Mouse (Mus musculus) layer of hippocampus, adult 6 months (tissue): Measurements from ENCODE around the gene Ryr1. TPM values are rescaled to one million over a fixed set of nuclear protein-coding genes. Genes with fewer than 3 reads are reported as not detected.

Source experiments
- long read RNA-seq, 2 experiments: library from polyadenylated mRNA; unstranded; transcript quantifications; one replicate each; pipeline ENCODE4 v2.0.0; 2019 to 2020
- microRNA-seq: library from miRNA; unstranded; fragments of <30 nt; microRNA quantifications from one replicate; pipeline ENCODE4 v1.2.0, GENCODE M21; 2020
- polyA plus RNA-seq: library from polyadenylated mRNA; unstranded; fragments of <200 nt; fragmentation: Nextera tagmentation; gene quantifications from 2 replicates; pipeline ENCODE4 v1.2.3, GENCODE M21; 2021

Gene Ryr1
- polyA plus RNA-seq, result 2.2 and 2.4 TPM in 2 replicates
- long read RNA-seq, experiment 1, partial matches to known transcripts, result 5 of 5 reads
- long read RNA-seq, experiment 1, other reads (novel, unspliced or antisense), result 0 of 5 reads
- long read RNA-seq, experiment 2, partial matches to known transcripts, result 20 of 25 reads
- long read RNA-seq, experiment 2, other reads (novel, unspliced or antisense), result 4 of 25 reads

GRCm38 (mm10) chr7:29124970-29125369, at the start of gene Ryr1:
TSS of gene Ryr1 (minus strand) at chr7:29125179.

GRCm38 (mm10) chr7:29170066-29170754, 45.2 kb upstream of the Ryr1 start, which contains the start of the genes Ggn and Spred3:
TSS of gene Ggn (plus strand) at chr7:29170210.
TSS of gene Spred3 (minus strand) at chr7:29170411.

GRCm38 (mm10) chr7:29155838-29156782, 31.1 kb upstream of the Ryr1 start, which contains the start of gene Fam98c:
TSS of gene Fam98c (minus strand) at chr7:29156234.

GRCm38 (mm10) chr7:29134693-29135386, 9.9 kb upstream of the Ryr1 start, which contains the start of gene Rasgrp4:
TSS of gene Rasgrp4 (plus strand) at chr7:29134851.

GRCm38 (mm10) chr7:28981651-28982273, 143.2 kb downstream of the Ryr1 start, which contains the start of the genes Eif3k and Map4k1:
TSS of gene Eif3k (minus strand) at chr7:28981864.
TSS of gene Map4k1 (plus strand) at chr7:28982050.

GRCm38 (mm10) chr7:28961927-28962670, 162.9 kb downstream of the Ryr1 start, which contains the start of gene Actn4:
TSS of gene Actn4 (minus strand) at chr7:28962340.

Small RNAs within 50 kb of the gene (microRNA-seq; reads per million reads assigned to microRNA genes)
- gene Gm44408 (not detected), gene Mir1963 (not detected)

Other genes with a start within 250 kb of the Ryr1 start
- 0.29 and 0.36 TPM in 2 replicates for gene Capn12, start 243.8 kb downstream of the Ryr1 start, polyA plus RNA-seq
- 90.7 and 101 TPM in 2 replicates for gene Actn4, start 162.8 kb downstream of the Ryr1 start, polyA plus RNA-seq
- gene Eif3k, start 143.3 kb downstream of the Ryr1 start, polyA plus RNA-seq, result 580 and 617 TPM in 2 replicates
- gene Map4k1, start 143.1 kb downstream of the Ryr1 start, polyA plus RNA-seq, result 0.26 and 0.45 TPM in 2 replicates
- 0.08 and 0.52 TPM in 2 replicates for gene Rasgrp4, start 9.7 kb upstream of the Ryr1 start, polyA plus RNA-seq
- gene Fam98c, start 31.1 kb upstream of the Ryr1 start, polyA plus RNA-seq, result 60.6 and 63.0 TPM in 2 replicates
- 0.11 and 0.20 TPM in 2 replicates for gene Ggn, start 45.0 kb upstream of the Ryr1 start, polyA plus RNA-seq
- 2.1 and 2.8 TPM in 2 replicates for gene Spred3, start 45.2 kb upstream of the Ryr1 start, polyA plus RNA-seq
- gene Psmd8, start 55.5 kb upstream of the Ryr1 start, polyA plus RNA-seq, result 253 and 274 TPM in 2 replicates
- gene Catsperg1, start 88.9 kb upstream of the Ryr1 start, polyA plus RNA-seq, result not detected in 2 replicates
- 0.65 and 1.0 TPM in 2 replicates for gene Kcnk6, start 107.3 kb upstream of the Ryr1 start, polyA plus RNA-seq
- gene Yif1b, start 113.2 kb upstream of the Ryr1 start, polyA plus RNA-seq, result 134 and 143 TPM in 2 replicates
- gene 2200002D01Rik, start 123.3 kb upstream of the Ryr1 start, polyA plus RNA-seq, result 0.39 and 0.77 TPM in 2 replicates
- gene Spint2, start 156.7 kb upstream of the Ryr1 start, polyA plus RNA-seq, result 38.0 and 89.1 TPM in 2 replicates
- gene Ppp1r14a, start 164.1 kb upstream of the Ryr1 start, polyA plus RNA-seq, result 13.6 and 15.6 TPM in 2 replicates
- gene Dpf1, start 178.8 kb upstream of the Ryr1 start, polyA plus RNA-seq, result 43.6 and 49.5 TPM in 2 replicates